Mouse (Mus musculus) fat pad, adult 2 months (tissue): ENCODE data around the gene Amtn.
"Not testable (repeated sequence)": the region's sequence is repeated elsewhere in the genome, so short reads cannot be mapped to it uniquely, and the experiment has no call there.

ENCODE experiments used
- DNase-seq: peaks from one replicate; pipeline ENCODE4 v3.0.0-alpha.2; 2011; ENCODE audit warnings: low read depth, low spot score; ENCODE audit errors: extremely low read depth

Amtn gene

GRCm38 (mm10) chr5:88375808-88376207 lies at the start of gene Amtn:
Amtn (plus strand) TSS chr5:88376108.
- no peak for DNase-seq

- not testable (repeated sequence) for DNase-seq
Observed at GRCm38 (mm10) chr5:88348533-88348932, 27.4 kb upstream of the Amtn start.

GRCm38 (mm10) chr5:88364768-88365167 lies 11.1 kb upstream of the Amtn start:
- DNase-seq: no peak

GRCm38 (mm10) chr5:88366886-88367285 lies 9.0 kb upstream of the Amtn start:
- no peak for DNase-seq

GRCm38 (mm10) chr5:88370578-88371232 lies 5.2 kb upstream of the Amtn start:
- DNase-seq: no peak

GRCm38 (mm10) chr5:88372563-88372962 lies 3.3 kb upstream of the Amtn start:
- no peak for DNase-seq

- DNase-seq: not testable (repeated sequence)
Observed at GRCm38 (mm10) chr5:88391960-88392359, 16.1 kb downstream of the Amtn start.

- no peak for DNase-seq
Observed at GRCm38 (mm10) chr5:88398581-88398980, 22.7 kb downstream of the Amtn start.

- DNase-seq: no peak
Observed at GRCm38 (mm10) chr5:88399849-88400248, 23.9 kb downstream of the Amtn start.

- DNase-seq: no peak
Observed at GRCm38 (mm10) chr5:88401464-88401863, 25.6 kb downstream of the Amtn start.

- no peak for DNase-seq
Observed at GRCm38 (mm10) chr5:88420319-88421065, 44.6 kb downstream of the Amtn start.

- DNase-seq: not testable (repeated sequence)
Observed at GRCm38 (mm10) chr5:88424892-88425291, 49.0 kb downstream of the Amtn start.

- DNase-seq: no peak
Observed at GRCm38 (mm10) chr5:88426753-88427152, 50.8 kb downstream of the Amtn start.
